Comparison of ENCODE assay signal across 23 mouse cellular contexts in genomic region chr12:55449048-55449447, GRCm38 (mm10). TPM values are rescaled to one million over a fixed set of nuclear protein-coding genes. Genes with fewer than 3 reads are reported as not detected.
A peak's percentile ranks its signal among the peaks of the same experiment; 100 is the strongest.
DNase-seq lines count a peak whose midpoint lies in the region; ATAC-seq and TF ChIP-seq lines count a peak whose summit lies in the region.
"Had no signal": no experiment of that assay in that cellular context is flagged by ENCODE, and none has a peak within 500 bp of the region (broad histone marks: within the 10 kb centered on the region; RNA-seq: fewer than 3 reads in every experiment).

No protein-coding gene starts in this region.

- H3K9ac ChIP-seq in forebrain, postnatal 0 days, result no peak overlapping the region
- no peak overlapping the region for H3K9ac ChIP-seq in midbrain, embryonic 11.5 days (ENCODE audit: low read length)
- H3K9ac ChIP-seq in midbrain, embryonic 16.5 days (ENCODE audit: low read depth, low read length), result no peak overlapping the region
- H3K9ac ChIP-seq: embryonic facial prominence, embryonic 13.5 days; embryonic facial prominence, embryonic 15.5 days; forebrain, embryonic 13.5 days; forebrain, embryonic 15.5 days had no signal

- TF ChIP-seq CTCF in forebrain, postnatal 0 days (IDR thresholded peaks at IDR 0.05; ENCODE audit: low read depth), result no peak

- 96% methylated on average over 2 of the region's 2 CpGs for WGBS in forebrain, embryonic 10.5 days
- 94% methylated on average over 2 of the region's 2 CpGs for WGBS in forebrain, postnatal 0 days
- 94% methylated on average over 2 of the region's 2 CpGs for WGBS in midbrain, embryonic 11.5 days
- WGBS in midbrain, embryonic 16.5 days, result 98% methylated on average over 2 of the region's 2 CpGs

- H3K9me3 ChIP-seq in forebrain, embryonic 10.5 days, result no peaks in the 10 kb centered on the region
- no peaks in the 10 kb centered on the region for H3K9me3 ChIP-seq in forebrain, postnatal 0 days (ENCODE audit: low read length)
- H3K9me3 ChIP-seq in midbrain, embryonic 11.5 days (ENCODE audit: control insufficient read depth, low read length), result no peaks in the 10 kb centered on the region
- H3K9me3 ChIP-seq in midbrain, embryonic 16.5 days (replicated peaks; ENCODE audit: control insufficient read depth, low read length, poor library complexity, severe bottlenecking), result no peaks in the 10 kb centered on the region
- H3K9me3 ChIP-seq: embryonic facial prominence, embryonic 13.5 days; embryonic facial prominence, embryonic 15.5 days; forebrain, embryonic 13.5 days; forebrain, embryonic 15.5 days had no signal

- DNase-seq in forebrain, embryonic 10.5 days (ENCODE audit: extremely low spot score, low spot score), result no peak
- DNase-seq in forebrain, postnatal 0 days, result no peak
- no peak for DNase-seq in midbrain, embryonic 11.5 days (ENCODE audit: low spot score, missing footprints)
- DNase-seq in left cerebral cortex, adult 18-20 months (ENCODE audit: low spot score in 2 of 2), result no peak
- DNase-seq: adrenal gland, adult 2 months; adrenal gland, postnatal 10 days; adrenal gland, postnatal 25 days; B cell, adult 2 months; cerebellum, adult 11 months; cerebellum, adult 18-20 months; cerebellum, adult 8-10 months; cerebellum, adult 9-11 months; cerebellum, postnatal 36 days; embryo, embryonic 11 days had no signal

- no peaks in the 10 kb centered on the region for H3K27me3 ChIP-seq in forebrain, embryonic 10.5 days (ENCODE audit: poor library complexity, severe bottlenecking)
- no peaks in the 10 kb centered on the region for H3K27me3 ChIP-seq in forebrain, postnatal 0 days (ENCODE audit: insufficient read depth, low read length)
- H3K27me3 ChIP-seq in midbrain, embryonic 11.5 days (ENCODE audit: control insufficient read depth, insufficient read depth, low read length), result no peaks in the 10 kb centered on the region
- H3K27me3 ChIP-seq in midbrain, embryonic 16.5 days (ENCODE audit: control insufficient read depth, insufficient read depth, low read depth, low read length), result no peaks in the 10 kb centered on the region
- H3K27me3 ChIP-seq: embryonic facial prominence, embryonic 13.5 days; embryonic facial prominence, embryonic 15.5 days; forebrain, embryonic 13.5 days; forebrain, embryonic 15.5 days; Patski had no signal

- peak overlapping the region; percentile 4; the same call in 1 of the 2 replicates for H3K27ac ChIP-seq in forebrain, embryonic 10.5 days
- H3K27ac ChIP-seq in forebrain, postnatal 0 days (ENCODE audit: low read depth, low read length), result no peak overlapping the region
- peak overlapping the region; percentile 20; the same call in 1 of the 2 replicates for H3K27ac ChIP-seq in midbrain, embryonic 11.5 days (ENCODE audit: low read depth, low read length)
- H3K27ac ChIP-seq in midbrain, embryonic 16.5 days (ENCODE audit: low read length), result no peak overlapping the region
- H3K27ac ChIP-seq: embryonic facial prominence, embryonic 13.5 days; embryonic facial prominence, embryonic 15.5 days; forebrain, embryonic 13.5 days; forebrain, embryonic 15.5 days had no signal

- H3K4me2 ChIP-seq in forebrain, postnatal 0 days (ENCODE audit: low read depth), result no peak overlapping the region
- no peak overlapping the region for H3K4me2 ChIP-seq in midbrain, embryonic 11.5 days
- H3K4me2 ChIP-seq in midbrain, embryonic 16.5 days (ENCODE audit: low read length), result no peak overlapping the region
- H3K4me2 ChIP-seq: embryonic facial prominence, embryonic 13.5 days; embryonic facial prominence, embryonic 15.5 days; forebrain, embryonic 13.5 days; forebrain, embryonic 15.5 days had no signal

- no peak for ATAC-seq in forebrain, postnatal 0 days
- no peak for ATAC-seq in midbrain, embryonic 11.5 days (ENCODE audit: low FRiP score)
- ATAC-seq in midbrain, embryonic 16.5 days, result no peak
- ATAC-seq: activated CD4-positive, CD25-positive, alpha-beta regulatory T cell, adult 4 months; CD4-positive, CD25-positive, alpha-beta regulatory T cell, adult 4 months; forebrain, embryonic 13.5 days; forebrain, embryonic 15.5 days; Patski had no signal

- no peak overlapping the region for H3K4me3 ChIP-seq in forebrain, embryonic 10.5 days
- no peak overlapping the region for H3K4me3 ChIP-seq in forebrain, postnatal 0 days (ENCODE audit: low read depth, low read length)
- no peak overlapping the region for H3K4me3 ChIP-seq in midbrain, embryonic 11.5 days (ENCODE audit: low read depth, low read length)
- no peak overlapping the region for H3K4me3 ChIP-seq in midbrain, embryonic 16.5 days (ENCODE audit: low read depth, low read length)
- H3K4me3 ChIP-seq: embryonic facial prominence, embryonic 13.5 days; embryonic facial prominence, embryonic 15.5 days; erythroblast, embryonic 14.5 days; forebrain, embryonic 13.5 days; forebrain, embryonic 15.5 days had no signal

- no peaks in the 10 kb centered on the region for H3K36me3 ChIP-seq in forebrain, embryonic 10.5 days (replicated peaks)
- no peaks in the 10 kb centered on the region for H3K36me3 ChIP-seq in forebrain, postnatal 0 days (ENCODE audit: insufficient read depth)
- no peaks in the 10 kb centered on the region for H3K36me3 ChIP-seq in midbrain, embryonic 11.5 days (ENCODE audit: control insufficient read depth, insufficient read depth, low read length)
- no peaks in the 10 kb centered on the region for H3K36me3 ChIP-seq in midbrain, embryonic 16.5 days (ENCODE audit: control insufficient read depth, insufficient read depth, low read length)
- H3K36me3 ChIP-seq: embryonic facial prominence, embryonic 13.5 days; embryonic facial prominence, embryonic 15.5 days; forebrain, embryonic 15.5 days had no signal

- H3K4me1 ChIP-seq in forebrain, embryonic 10.5 days, result peaks cover 39% of the 10 kb centered on the region
- peaks cover 17% of the 10 kb centered on the region for H3K4me1 ChIP-seq in forebrain, postnatal 0 days (ENCODE audit: insufficient read depth)
- H3K4me1 ChIP-seq in midbrain, embryonic 11.5 days (ENCODE audit: control insufficient read depth, insufficient read depth, low read length), result peaks cover 10% of the 10 kb centered on the region
- H3K4me1 ChIP-seq in midbrain, embryonic 16.5 days (ENCODE audit: control insufficient read depth, insufficient read depth, low read length), result peaks cover 6% of the 10 kb centered on the region; the same call in 1 of the 2 replicates

RNA-seq across cellular contexts. Expression of gene Nfkbia, which starts 43.4 kb away (rescaled TPM):
- 34.3 and 36.1 TPM in 2 replicates for polyA plus RNA-seq in forebrain, embryonic 10.5 days (2016; fragmentation: Nextera tagmentation; extraction: Ambion mirVana)
- 43.5 and 48.2 TPM in 2 replicates for total RNA-seq in forebrain, postnatal 0 days (2014; rRNA removed)
- 61.9 and 75.8 TPM in 2 replicates for polyA plus RNA-seq in forebrain, postnatal 0 days (2015; fragmentation: Nextera tagmentation; extraction: Ambion mirVana)
- 43.1 and 45.0 TPM in 2 replicates for polyA plus RNA-seq in midbrain, embryonic 11.5 days (2014; fragmentation: Nextera tagmentation; extraction: Ambion mirVana)
- 55.2 and 64.3 TPM in 2 replicates for polyA plus RNA-seq in midbrain, embryonic 16.5 days (2015; fragmentation: Nextera tagmentation; extraction: Ambion mirVana)
- 10 to 100 TPM; 27.2 to 32.0 TPM for total RNA-seq in left cerebral cortex, adult 18-20 months (2021)

Comparison
In these comparisons a context has a peak if more than half of its experiments do, and no peak if none do; other contexts are left out.
1. H3K27ac ChIP-seq: peak in forebrain, embryonic 10.5 days (single experiment) and midbrain, embryonic 11.5 days (single experiment); none in forebrain, postnatal 0 days (single experiment) and midbrain, embryonic 16.5 days (single experiment).